Mouse (Mus musculus): ENCODE measurements around the gene Ifnlr1. TPM values are rescaled to one million over a fixed set of nuclear protein-coding genes. Genes with fewer than 3 reads are reported as not detected.

Gene Ifnlr1
- polyA plus RNA-seq, 1 experiment from 2014 or later: 0.65 TPM

GRCm38 (mm10) chr4:135744726-135745448 lies 58.8 kb downstream of the Ifnlr1 start:
- no peak overlapping the region for H3K9ac ChIP-seq (ENCODE audit: low read length)
- H3K4me2 ChIP-seq (ENCODE audit: low read length): no peak overlapping the region
- H3K27ac ChIP-seq (replicated peaks in 1 of 2; ENCODE audit: control insufficient read depth in 1 of 2, insufficient read depth in 1 of 2, low read depth in 2 of 2, low read length in 2 of 2): no peak overlapping the region
- no peak for ATAC-seq (ENCODE audit: insufficient number of reproducible peaks, insufficient read depth, low FRiP score, low read depth)
- H3K27me3 ChIP-seq (ENCODE audit: control insufficient read depth, insufficient read depth, low read length): no peaks in the 10 kb centered on the region
- H3K4me1 ChIP-seq (ENCODE audit: control insufficient read depth in 2 of 2, insufficient read depth in 2 of 2, low read length in 2 of 2): no peaks in the 10 kb centered on the region; a peak in 1 of 4 replicates
- H3K4me3 ChIP-seq (ENCODE audit: control insufficient read depth in 1 of 2, insufficient read depth in 1 of 2, low read depth in 1 of 2, low read length in 2 of 2): no peak overlapping the region
- no peaks in the 10 kb centered on the region for H3K36me3 ChIP-seq (ENCODE audit: control insufficient read depth, insufficient read depth, low read length)
- no peaks in the 10 kb centered on the region for H3K9me3 ChIP-seq (ENCODE audit: control insufficient read depth, low read length)
- WGBS: 62% methylated on average over 16 of the region's 16 CpGs

DNA sequence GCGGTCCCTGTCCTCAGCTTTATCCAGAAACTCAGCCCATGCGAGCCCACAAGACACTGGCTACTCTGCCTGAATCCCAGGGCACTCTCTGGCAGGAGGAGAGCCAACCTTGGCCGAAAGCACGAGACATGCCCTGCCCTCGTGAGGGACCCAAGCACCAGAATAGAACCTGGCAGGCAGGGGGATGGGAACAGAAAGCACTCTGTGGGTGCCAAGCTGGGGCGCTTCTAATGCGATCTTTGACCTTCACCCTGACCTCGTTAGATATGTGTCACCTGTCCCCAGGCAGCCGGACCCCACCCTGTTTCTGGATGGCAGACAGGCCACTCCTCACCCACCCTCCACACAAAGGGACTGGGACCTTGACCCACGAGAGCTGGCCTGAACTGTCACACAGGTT lies 59.5 kb downstream of the Ifnlr1 start:
- no peaks in the 10 kb centered on the region for H3K27me3 ChIP-seq (ENCODE audit: control insufficient read depth, insufficient read depth, low read length)
- no peak overlapping the region for H3K4me3 ChIP-seq (ENCODE audit: control insufficient read depth in 1 of 2, insufficient read depth in 1 of 2, low read depth in 1 of 2, low read length in 2 of 2)
- WGBS: 76% methylated on average over 10 of the region's 10 CpGs
- ATAC-seq (ENCODE audit: insufficient number of reproducible peaks, insufficient read depth, low FRiP score, low read depth): no peak
- no peak overlapping the region for H3K27ac ChIP-seq (replicated peaks in 1 of 2; ENCODE audit: control insufficient read depth in 1 of 2, insufficient read depth in 1 of 2, low read depth in 2 of 2, low read length in 2 of 2)
- no peaks in the 10 kb centered on the region; a peak in 1 of 4 replicates for H3K4me1 ChIP-seq (ENCODE audit: control insufficient read depth in 2 of 2, insufficient read depth in 2 of 2, low read length in 2 of 2)
- H3K9me3 ChIP-seq (ENCODE audit: control insufficient read depth, low read length): no peaks in the 10 kb centered on the region
- no peaks in the 10 kb centered on the region for H3K36me3 ChIP-seq (ENCODE audit: control insufficient read depth, insufficient read depth, low read length)
- no peak overlapping the region for H3K9ac ChIP-seq (ENCODE audit: low read length)
- H3K4me2 ChIP-seq (ENCODE audit: low read length): no peak overlapping the region

DNA sequence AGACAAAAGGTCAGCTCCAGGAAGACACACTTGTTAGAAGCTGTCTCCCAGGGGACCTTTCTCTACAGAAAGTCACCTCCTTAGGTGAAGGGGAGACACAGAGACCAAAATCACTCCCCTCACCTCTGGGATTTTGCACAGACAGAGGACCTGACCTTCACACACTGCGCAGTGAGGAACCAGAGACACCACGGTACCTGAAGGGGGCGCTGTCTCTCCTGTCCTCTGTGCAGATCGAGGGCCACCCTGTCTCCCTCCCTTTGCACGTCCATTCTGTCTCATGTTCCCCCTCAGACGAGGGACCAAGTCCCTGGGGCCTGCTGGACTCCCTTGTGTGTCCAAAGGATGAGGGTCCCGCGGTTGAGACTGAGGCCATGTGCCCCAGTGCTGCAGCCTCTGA lies 64.8 kb downstream of the Ifnlr1 start:
- Histone ChIP-seq H3K36me3 (ENCODE audit: control insufficient read depth, insufficient read depth, low read length) (no peaks in the 10 kb centered on the region), H3K4me3 (ENCODE audit: control insufficient read depth in 1 of 2, insufficient read depth in 1 of 2, low read depth in 1 of 2, low read length in 2 of 2) (no peak overlapping the region), H3K4me1 (ENCODE audit: control insufficient read depth in 2 of 2, insufficient read depth in 2 of 2, low read length in 2 of 2) (no peaks in the 10 kb centered on the region; a peak in 1 of 4 replicates), H3K9me3 (ENCODE audit: control insufficient read depth, low read length) (peaks cover 9% of the 10 kb centered on the region; the same call in 1 of the 2 replicates), H3K4me2 (ENCODE audit: low read length) (no peak overlapping the region), H3K27me3 (ENCODE audit: control insufficient read depth, insufficient read depth, low read length) (no peaks in the 10 kb centered on the region), H3K27ac (replicated peaks in 1 of 2; ENCODE audit: control insufficient read depth in 1 of 2, insufficient read depth in 1 of 2, low read depth in 2 of 2, low read length in 2 of 2) (no peak overlapping the region), H3K9ac (ENCODE audit: low read length) (no peak overlapping the region)
- WGBS: 68% methylated on average over 8 of the region's 8 CpGs
- no peak for ATAC-seq (ENCODE audit: insufficient number of reproducible peaks, insufficient read depth, low FRiP score, low read depth)

DNA sequence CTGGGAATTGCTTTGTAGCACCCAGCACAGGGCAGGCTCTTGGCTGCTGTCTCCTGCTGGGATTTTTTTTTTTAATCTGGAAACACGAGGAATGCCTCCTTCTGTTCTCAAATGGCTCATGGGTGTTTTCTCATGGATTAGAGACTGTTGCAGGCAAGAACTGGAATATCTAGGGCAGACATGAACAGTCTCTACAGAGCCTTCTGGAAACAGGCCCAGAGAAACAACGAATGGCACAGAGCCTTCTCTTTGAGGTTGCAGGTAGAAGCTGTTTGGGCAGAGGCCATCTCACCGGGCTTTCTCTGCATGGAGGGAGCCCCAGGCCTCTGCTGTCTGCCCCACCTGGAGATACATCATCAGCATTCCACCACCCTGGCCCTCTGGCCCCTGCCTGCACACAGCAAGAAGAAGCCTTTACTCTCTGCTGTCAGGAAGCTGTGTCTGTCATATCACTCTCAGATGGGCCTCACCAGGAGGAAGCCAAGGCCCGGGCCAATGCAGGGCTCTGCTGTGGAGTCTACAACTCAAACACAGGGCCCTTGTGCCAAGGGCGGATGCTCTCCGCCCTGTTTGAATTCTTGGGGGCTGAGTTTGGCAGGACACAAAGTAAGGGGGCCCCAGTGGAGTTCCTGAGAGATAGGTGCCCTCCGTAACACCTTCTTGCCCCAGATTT lies 66.2 kb downstream of the Ifnlr1 start:
- Histone ChIP-seq H3K4me3 (ENCODE audit: control insufficient read depth in 1 of 2, insufficient read depth in 1 of 2, low read depth in 1 of 2, low read length in 2 of 2) (no peak overlapping the region), H3K9me3 (ENCODE audit: control insufficient read depth, low read length) (peaks cover 9% of the 10 kb centered on the region; the same call in 1 of the 2 replicates), H3K4me1 (ENCODE audit: control insufficient read depth in 2 of 2, insufficient read depth in 2 of 2, low read length in 2 of 2) (no peaks in the 10 kb centered on the region; a peak in 1 of 4 replicates), H3K4me2 (ENCODE audit: low read length) (no peak overlapping the region), H3K27ac (replicated peaks in 1 of 2; ENCODE audit: control insufficient read depth in 1 of 2, insufficient read depth in 1 of 2, low read depth in 2 of 2, low read length in 2 of 2) (no peak overlapping the region), H3K9ac (ENCODE audit: low read length) (no peak overlapping the region), H3K27me3 (ENCODE audit: control insufficient read depth, insufficient read depth, low read length) (no peaks in the 10 kb centered on the region), H3K36me3 (ENCODE audit: control insufficient read depth, insufficient read depth, low read length) (no peaks in the 10 kb centered on the region)
- no peak for ATAC-seq (ENCODE audit: insufficient number of reproducible peaks, insufficient read depth, low FRiP score, low read depth)
- 71% methylated on average over 7 of the region's 7 CpGs for WGBS

DNA sequence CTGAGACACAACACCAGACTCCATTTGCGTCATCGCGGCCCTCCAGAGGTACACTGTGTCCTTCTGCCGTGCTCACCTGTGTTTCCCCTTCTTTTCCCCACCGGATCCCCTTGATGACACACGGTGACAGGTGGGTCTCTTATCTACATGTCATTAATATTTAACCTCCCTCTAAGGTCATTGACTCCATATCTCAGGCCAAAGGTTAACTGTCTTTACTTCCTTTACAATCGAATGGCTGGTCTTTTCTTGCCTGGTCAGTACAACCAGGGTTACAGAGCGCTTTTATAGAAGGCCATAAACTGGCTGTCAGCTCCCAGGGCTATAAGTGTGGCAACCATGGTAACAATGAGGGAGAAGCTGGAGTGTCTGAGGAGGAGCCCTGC lies 66.7 kb downstream of the Ifnlr1 start:
- no peak overlapping the region for H3K9ac ChIP-seq (ENCODE audit: low read length)
- peaks cover 9% of the 10 kb centered on the region; the same call in 1 of the 2 replicates for H3K9me3 ChIP-seq (ENCODE audit: control insufficient read depth, low read length)
- no peaks in the 10 kb centered on the region; a peak in 1 of 4 replicates for H3K4me1 ChIP-seq (ENCODE audit: control insufficient read depth in 2 of 2, insufficient read depth in 2 of 2, low read length in 2 of 2)
- H3K27me3 ChIP-seq (ENCODE audit: control insufficient read depth, insufficient read depth, low read length): no peaks in the 10 kb centered on the region
- H3K36me3 ChIP-seq (ENCODE audit: control insufficient read depth, insufficient read depth, low read length): no peaks in the 10 kb centered on the region
- no peak overlapping the region for H3K4me2 ChIP-seq (ENCODE audit: low read length)
- no peak for ATAC-seq (ENCODE audit: insufficient number of reproducible peaks, insufficient read depth, low FRiP score, low read depth)
- WGBS: 77% methylated on average over 8 of the region's 8 CpGs
- no peak overlapping the region for H3K27ac ChIP-seq (replicated peaks in 1 of 2; ENCODE audit: control insufficient read depth in 1 of 2, insufficient read depth in 1 of 2, low read depth in 2 of 2, low read length in 2 of 2)
- no peak overlapping the region for H3K4me3 ChIP-seq (ENCODE audit: control insufficient read depth in 1 of 2, insufficient read depth in 1 of 2, low read depth in 1 of 2, low read length in 2 of 2)

Other genes starting within 250 kb of the Ifnlr1 start
- gene Stpg1, start 191.5 kb upstream of the Ifnlr1 start, polyA plus RNA-seq (2014; fragmentation: Nextera tagmentation; extraction: Ambion mirVana): 0.15 and 0.70 TPM in 2 replicates
- gene Nipal3, start 191.2 kb upstream of the Ifnlr1 start, polyA plus RNA-seq (2014; fragmentation: Nextera tagmentation; extraction: Ambion mirVana): 4.0 and 4.5 TPM in 2 replicates
- 5.1 and 5.8 TPM in 2 replicates for gene Grhl3, start 112.7 kb upstream of the Ifnlr1 start, polyA plus RNA-seq (2014; fragmentation: Nextera tagmentation; extraction: Ambion mirVana)
- gene Il22ra1, start 41.9 kb downstream of the Ifnlr1 start, polyA plus RNA-seq (2014; fragmentation: Nextera tagmentation; extraction: Ambion mirVana): not detected in 2 replicates
- 0.12 TPM in 1 of 2 replicates, not detected in the other for gene Myom3, start 73.4 kb downstream of the Ifnlr1 start, polyA plus RNA-seq (2014; fragmentation: Nextera tagmentation; extraction: Ambion mirVana)
- 144 and 147 TPM in 2 replicates for gene Srsf10, start 169.5 kb downstream of the Ifnlr1 start, polyA plus RNA-seq (2014; fragmentation: Nextera tagmentation; extraction: Ambion mirVana)
- gene Pnrc2, start 187.6 kb downstream of the Ifnlr1 start, polyA plus RNA-seq (2014; fragmentation: Nextera tagmentation; extraction: Ambion mirVana): 133 and 137 TPM in 2 replicates
- gene Cnr2, start 209.1 kb downstream of the Ifnlr1 start, polyA plus RNA-seq (2014; fragmentation: Nextera tagmentation; extraction: Ambion mirVana): 0.36 and 0.38 TPM in 2 replicates
- 50.1 and 63.0 TPM in 2 replicates for gene Fuca1, start 234.4 kb downstream of the Ifnlr1 start, polyA plus RNA-seq (2014; fragmentation: Nextera tagmentation; extraction: Ambion mirVana)

Data from heart, embryonic 14.5 days (tissue).